Mouse (Mus musculus) MEL (cell line): ENCODE data around the gene Upp2. TPM values are rescaled to one million over a fixed set of nuclear protein-coding genes. Genes with fewer than 3 reads are reported as not detected.

Experiments used
- DNase-seq: peaks from one replicate; pipeline ENCODE4 v3.0.0; 2011; ENCODE audit warnings: low read depth, low spot score
- H3K27ac ChIP-seq: 2 replicates; pipeline ENCODE4 v1.5.1; 2012; ENCODE audit warnings: low read depth, mild to moderate bottlenecking, control low read depth, low read length, moderate library complexity; ENCODE audit not compliant: control insufficient read depth
- H3K27me3 ChIP-seq, 2 experiments: fragments of 150-350 bp in 1 of 2; sonication (generic) in 1 of 2; 2 replicates each; pipeline ENCODE4 v1.6.1; 2012; ENCODE audit warnings: low read length in 2 of 2, mild to moderate bottlenecking in 2 of 2, improper control_type of control experiment in 1 of 2, moderate library complexity in 1 of 2; ENCODE audit not compliant: insufficient read depth in 2 of 2, control insufficient read depth in 1 of 2
- H3K36me3 ChIP-seq, 2 experiments: 2 replicates each; pipeline ENCODE4 v1.6.1; 2012 to 2014; ENCODE audit warnings: low read length in 2 of 2, improper control_type of control experiment in 1 of 2, inconsistent platforms in 1 of 2, mild to moderate bottlenecking in 1 of 2; ENCODE audit not compliant: insufficient read depth in 2 of 2, control insufficient read depth in 1 of 2
- H3K4me1 ChIP-seq, 2 experiments: fragments of 150-350 bp in 1 of 2; sonication (generic) in 1 of 2; 2 replicates each; pipeline ENCODE4 v1.6.1; 2012; ENCODE audit warnings: low read length in 2 of 2, improper control_type of control experiment in 1 of 2, mild to moderate bottlenecking in 1 of 2; ENCODE audit not compliant: insufficient read depth in 2 of 2, control insufficient read depth in 1 of 2
- H3K4me3 ChIP-seq, 2 experiments: fragments of 150-350 bp in 1 of 2; sonication (generic) in 1 of 2; 2 replicates each; pipeline ENCODE4 v1.5.1; 2012; ENCODE audit warnings: low read depth in 2 of 2, low read length in 2 of 2, mild to moderate bottlenecking in 2 of 2, moderate library complexity in 2 of 2, control low read depth in 1 of 2, improper control_type of control experiment in 1 of 2; ENCODE audit not compliant: control insufficient read depth in 1 of 2, insufficient read depth in 1 of 2
- H3K79me2 ChIP-seq: 2 replicates; pipeline ENCODE4 v1.6.1; 2012; ENCODE audit warnings: mild to moderate bottlenecking, low read length, moderate library complexity; ENCODE audit not compliant: control insufficient read depth, poor library complexity, insufficient read depth
- H3K9ac ChIP-seq: 2 replicates; pipeline ENCODE4 v1.6.1; 2012; ENCODE audit warnings: low read depth, mild to moderate bottlenecking, control low read depth, low read length, moderate library complexity; ENCODE audit not compliant: control insufficient read depth, poor library complexity, severe bottlenecking
- H3K9me3 ChIP-seq: fragments of 150-350 bp; sonication (generic); replicated peaks from 2 replicates; pipeline ENCODE4 v1.6.1; 2012; ENCODE audit warnings: mild to moderate bottlenecking, low read length, improper control_type of control experiment, moderate library complexity; ENCODE audit not compliant: insufficient read depth
- BHLHE40 ChIP-seq: IDR thresholded peaks from 2 replicates; pipeline ENCODE4 v1.6.1; 2012; ENCODE audit warnings: low read depth, mild to moderate bottlenecking, inconsistent platforms, low read length, improper control_type of control experiment, borderline replicate concordance
- CTCF ChIP-seq, 3 experiments: IDR thresholded peaks in 2 of 3; conservative IDR thresholded peaks in 1 of 3; 2 replicates each; pipeline ENCODE4 v1.5.1; 2011 to 2012; ENCODE audit warnings: low read length in 3 of 3, low read depth in 2 of 3, mild to moderate bottlenecking in 2 of 3, improper control_type of control experiment in 1 of 3, inconsistent platforms in 1 of 3, mixed read lengths in 1 of 3, moderate library complexity in 1 of 3; ENCODE audit not compliant: control insufficient read depth in 1 of 3, insufficient read depth in 1 of 3, poor library complexity in 1 of 3, severe bottlenecking in 1 of 3
- E2F4 ChIP-seq: IDR thresholded peaks from 2 replicates; pipeline ENCODE4 v1.6.1; 2011; ENCODE audit warnings: low read depth, low read length, improper control_type of control experiment, borderline replicate concordance
- ELF1 ChIP-seq: IDR thresholded peaks from 2 replicates; pipeline ENCODE4 v1.6.1; 2014; ENCODE audit warnings: low read depth, mild to moderate bottlenecking, inconsistent platforms, low read length, improper control_type of control experiment, moderate library complexity
- EP300 ChIP-seq, 2 experiments: IDR thresholded peaks; 2 replicates each; pipeline ENCODE4 v1.6.1; 2011; ENCODE audit warnings: improper control_type of control experiment in 2 of 2, low read length in 2 of 2, low read depth in 1 of 2, mild to moderate bottlenecking in 1 of 2
- ETS1 ChIP-seq: IDR thresholded peaks from 2 replicates; pipeline ENCODE4 v1.6.1; 2012; ENCODE audit warnings: low read depth, mild to moderate bottlenecking, inconsistent platforms, low read length, improper control_type of control experiment, moderate library complexity
- GABPA ChIP-seq: IDR thresholded peaks from 2 replicates; pipeline ENCODE4 v1.6.1; 2012; ENCODE audit warnings: low read depth, mild to moderate bottlenecking, inconsistent platforms, low read length, improper control_type of control experiment, moderate library complexity
- HCFC1 ChIP-seq: IDR thresholded peaks from 2 replicates; pipeline ENCODE4 v1.6.1; 2012; ENCODE audit warnings: low read depth, mild to moderate bottlenecking, inconsistent platforms, low read length, improper control_type of control experiment, moderate library complexity
- JUND ChIP-seq: IDR thresholded peaks from 2 replicates; pipeline ENCODE4 v1.6.1; 2011; ENCODE audit warnings: low read depth, mild to moderate bottlenecking, improper control_type of control experiment, low read length
- MAFK ChIP-seq: IDR thresholded peaks from 2 replicates; pipeline ENCODE4 v1.6.1; 2011; ENCODE audit warnings: low read depth, mild to moderate bottlenecking, low read length, improper control_type of control experiment, borderline replicate concordance
- MAX ChIP-seq: IDR thresholded peaks from 2 replicates; pipeline ENCODE4 v1.6.1; 2011; ENCODE audit warnings: low read length, improper control_type of control experiment
- MAZ ChIP-seq: IDR thresholded peaks from 2 replicates; pipeline ENCODE4 v1.6.1; 2012; ENCODE audit warnings: low read depth, mild to moderate bottlenecking, inconsistent platforms, low read length, improper control_type of control experiment
- NELFE ChIP-seq: IDR thresholded peaks from 2 replicates; pipeline ENCODE4 v1.6.1; 2011; ENCODE audit warnings: low read depth, low read length, improper control_type of control experiment
- NRF1 ChIP-seq: IDR thresholded peaks from 2 replicates; pipeline ENCODE4 v1.6.1; 2014; ENCODE audit warnings: low read depth, mild to moderate bottlenecking, inconsistent platforms, low read length, improper control_type of control experiment, moderate library complexity; ENCODE audit not compliant: poor library complexity, insufficient read depth, severe bottlenecking
- POLR2A ChIP-seq, 2 experiments: IDR thresholded peaks; 2 replicates each; pipeline ENCODE4 v1.6.1; 2011 to 2012; ENCODE audit warnings: low read length in 2 of 2, mild to moderate bottlenecking in 2 of 2, control low read depth in 1 of 2, improper control_type of control experiment in 1 of 2, low read depth in 1 of 2, moderate library complexity in 1 of 2; ENCODE audit not compliant: control insufficient read depth in 1 of 2, insufficient read depth in 1 of 2, poor library complexity in 1 of 2
- POLR2AphosphoS2 ChIP-seq: IDR thresholded peaks from 2 replicates; pipeline ENCODE4 v1.6.1; 2011; ENCODE audit warnings: low read length, improper control_type of control experiment
- POLR2AphosphoS5 ChIP-seq: IDR thresholded peaks from 2 replicates; pipeline ENCODE4 v1.6.1; 2012; ENCODE audit warnings: low read depth, borderline replicate concordance, mild to moderate bottlenecking, inconsistent platforms, low read length, moderate library complexity, mixed read lengths
- RCOR1 ChIP-seq: IDR thresholded peaks from 2 replicates; pipeline ENCODE4 v1.6.1; 2012; ENCODE audit warnings: low read depth, mild to moderate bottlenecking, inconsistent platforms, low read length, improper control_type of control experiment
- SIN3A ChIP-seq: IDR thresholded peaks from 2 replicates; pipeline ENCODE4 v1.6.1; 2012; ENCODE audit warnings: low read length, improper control_type of control experiment, inconsistent platforms
- SMC3 ChIP-seq: IDR thresholded peaks from 2 replicates; pipeline ENCODE4 v1.6.1; 2011; ENCODE audit warnings: low read depth, low read length, improper control_type of control experiment
- TBP ChIP-seq: IDR thresholded peaks from 2 replicates; pipeline ENCODE4 v1.8.0; 2011; ENCODE audit warnings: low read depth, low read length, improper control_type of control experiment
- UBTF ChIP-seq: IDR thresholded peaks from 2 replicates; pipeline ENCODE4 v1.6.1; 2012; ENCODE audit warnings: low read depth, mild to moderate bottlenecking, inconsistent platforms, low read length, improper control_type of control experiment, moderate library complexity, borderline replicate concordance; ENCODE audit not compliant: insufficient read depth
- USF1 ChIP-seq: IDR thresholded peaks from 2 replicates; pipeline ENCODE4 v1.6.1; 2014; ENCODE audit warnings: low read depth, mild to moderate bottlenecking, inconsistent platforms, low read length, improper control_type of control experiment, moderate library complexity
- ZC3H11A ChIP-seq: IDR thresholded peaks from 2 replicates; pipeline ENCODE4 v1.6.1; 2012; ENCODE audit warnings: low read depth, mild to moderate bottlenecking, inconsistent platforms, low read length, improper control_type of control experiment
- ZKSCAN1 ChIP-seq: IDR thresholded peaks from 2 replicates; pipeline ENCODE4 v1.6.1; 2012; ENCODE audit warnings: low read depth, mild to moderate bottlenecking, inconsistent platforms, low read length, improper control_type of control experiment, moderate library complexity
- polyA plus RNA-seq, 2 experiments: library from polyadenylated mRNA; stranded (reverse) in 1 of 2; unstranded in 1 of 2; fragments of >175 nt in 1 of 2; fragments of >200 nt in 1 of 2; gene quantifications; 2 replicates each; pipeline versions ENCODE4 v1.2.1 to v1.2.4; 2012; ENCODE audit warnings: low replicate concordance in 2 of 2, low read depth in 1 of 2; ENCODE audit not compliant: insufficient read length in 2 of 2, insufficient read depth in 1 of 2, missing spikeins in 1 of 2
- total RNA-seq: library from RNA; depleted of rRNA; stranded (reverse); fragments of 300-350 nt; gene quantifications from 2 replicates; pipeline ENCODE4 v1.2.3, GENCODE M21; 2012

The Upp2 gene
- total and polyA plus RNA-seq, 3 experiments: not detected

DNA sequence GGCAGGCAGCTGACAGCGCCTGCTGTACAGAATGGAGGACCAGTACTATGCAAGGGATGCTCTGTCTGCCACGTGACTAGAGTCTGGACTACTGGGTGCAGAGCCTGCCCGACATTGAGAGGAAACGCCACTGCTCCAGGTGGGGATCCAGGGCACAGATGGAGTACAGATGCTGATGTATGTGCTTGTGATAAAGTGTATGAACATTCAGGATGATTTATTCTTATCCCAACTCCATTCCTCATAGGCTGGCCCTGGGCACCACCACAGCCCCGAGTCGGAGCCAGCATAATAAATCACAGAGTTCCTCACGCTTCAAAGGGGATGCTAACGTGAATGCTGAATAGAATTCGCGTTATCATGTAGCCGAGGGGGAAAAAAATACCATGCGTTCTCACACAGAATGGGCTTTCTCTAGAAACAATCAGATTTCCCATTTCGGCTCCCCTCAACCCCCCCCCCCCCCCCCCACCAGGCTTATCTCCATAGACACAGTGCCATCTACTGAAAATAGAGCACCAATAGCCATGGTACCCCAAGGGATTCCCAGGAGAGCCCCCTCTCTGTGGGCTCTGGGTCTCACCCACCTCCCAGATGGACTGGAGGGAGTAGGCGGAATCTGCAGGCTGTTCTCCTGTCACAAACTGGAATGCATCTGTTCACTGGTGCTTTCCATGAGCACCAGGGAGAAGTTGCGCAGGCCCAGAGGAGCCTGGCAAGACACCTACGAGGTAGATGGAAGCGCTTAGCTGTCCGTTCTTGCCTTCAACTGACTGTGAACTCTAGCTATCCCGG is 74.9 kb downstream of the Upp2 start:
- Histone ChIP-seq H3K4me3 (no peak overlapping the region), H3K79me2 (no peaks in the 10 kb centered on the region), H3K36me3 (no peaks in the 10 kb centered on the region), H3K9me3 (no peaks in the 10 kb centered on the region), H3K4me1 (no peaks in the 10 kb centered on the region), H3K9ac (no peak overlapping the region), H3K27me3 (no peaks in the 10 kb centered on the region), H3K27ac (no peak overlapping the region)
- no peak for DNase-seq
- TF ChIP-seq POLR2AphosphoS5: no peak
- TF ChIP-seq, all 39 proteins: peak for 0

GRCm38 (mm10) chr2:58645667-58646066 is 78.6 kb downstream of the Upp2 start:
- Histone ChIP-seq H3K9me3 (no peaks in the 10 kb centered on the region), H3K27me3 (no peaks in the 10 kb centered on the region), H3K4me3 (no peak overlapping the region), H3K27ac (no peak overlapping the region), H3K36me3 (no peaks in the 10 kb centered on the region), H3K4me1 (no peaks in the 10 kb centered on the region), H3K79me2 (no peaks in the 10 kb centered on the region)
- no peak for DNase-seq
- no peak for TF ChIP-seq USF1
- no peak for TF ChIP-seq POLR2A (IDR thresholded peaks at IDR 0.05; ENCODE audit: control insufficient read depth in 1 of 2, insufficient read depth in 1 of 2, low read depth in 1 of 2, low read length in 2 of 2, poor library complexity in 1 of 2)
- TF ChIP-seq JUND: no peak
- TF ChIP-seq POLR2AphosphoS2: no peak
- TF ChIP-seq CTCF (IDR thresholded peaks at IDR 0.05 in 2 of 3, conservative IDR thresholded peaks at IDR 0.05 in 1 of 3; ENCODE audit: control insufficient read depth in 1 of 3, insufficient read depth in 1 of 3, low read depth in 2 of 3, low read length in 3 of 3, poor library complexity in 1 of 3, severe bottlenecking in 1 of 3): no peak
- no peak for TF ChIP-seq TBP
- no peak for TF ChIP-seq ETS1
- no peak for TF ChIP-seq ZC3H11A
- TF ChIP-seq, all 39 proteins: peak for 0
- H3K9ac ChIP-seq: no peak overlapping the region

GRCm38 (mm10) chr2:58655169-58655568 is 88.1 kb downstream of the Upp2 start:
- H3K4me3 ChIP-seq: no peak overlapping the region
- no peaks in the 10 kb centered on the region for H3K4me1 ChIP-seq
- no peak overlapping the region for H3K27ac ChIP-seq
- H3K27me3 ChIP-seq: no peaks in the 10 kb centered on the region
- no peaks in the 10 kb centered on the region for H3K36me3 ChIP-seq
- no peaks in the 10 kb centered on the region for H3K9me3 ChIP-seq
- H3K9ac ChIP-seq: no peak overlapping the region
- TF ChIP-seq MAFK: no peak
- no peak for TF ChIP-seq BHLHE40
- no peak for TF ChIP-seq MAZ
- no peak for TF ChIP-seq NRF1
- TF ChIP-seq UBTF: no peak
- TF ChIP-seq HCFC1: no peak
- TF ChIP-seq EP300 (IDR thresholded peaks at IDR 0.05; ENCODE audit: low read depth in 1 of 2, low read length in 2 of 2): no peak
- no peak for TF ChIP-seq SMC3
- no peak for TF ChIP-seq CTCF (IDR thresholded peaks at IDR 0.05 in 2 of 3, conservative IDR thresholded peaks at IDR 0.05 in 1 of 3; ENCODE audit: control insufficient read depth in 1 of 3, insufficient read depth in 1 of 3, low read depth in 2 of 3, low read length in 3 of 3, poor library complexity in 1 of 3, severe bottlenecking in 1 of 3)
- TF ChIP-seq NELFE: no peak
- TF ChIP-seq MAX: no peak
- no peak for TF ChIP-seq TBP
- no peak for TF ChIP-seq POLR2AphosphoS5
- no peak for TF ChIP-seq ELF1
- no peak for TF ChIP-seq SIN3A
- TF ChIP-seq RCOR1: no peak
- TF ChIP-seq ZKSCAN1: no peak
- no peak for TF ChIP-seq E2F4
- TF ChIP-seq GABPA: no peak
- no peaks in the 10 kb centered on the region for H3K79me2 ChIP-seq
- no peak for DNase-seq
